Mouse (Mus musculus) embryonic fibroblast, embryonic 13.5 days (primary cell): ENCODE results near the gene Thada.

ENCODE experiments used
- CTCF ChIP-seq: IDR thresholded peaks from 2 replicates; pipeline ENCODE4 v1.5.1; 2011; ENCODE audit warnings: mild to moderate bottlenecking, control low read depth, low read length, moderate library complexity, borderline replicate concordance; ENCODE audit not compliant: insufficient read depth
- POLR2A ChIP-seq: IDR thresholded peaks from 2 replicates; pipeline ENCODE4 v1.6.1; 2011; ENCODE audit warnings: low read depth, mild to moderate bottlenecking, control low read depth, low read length, moderate library complexity

DNA sequence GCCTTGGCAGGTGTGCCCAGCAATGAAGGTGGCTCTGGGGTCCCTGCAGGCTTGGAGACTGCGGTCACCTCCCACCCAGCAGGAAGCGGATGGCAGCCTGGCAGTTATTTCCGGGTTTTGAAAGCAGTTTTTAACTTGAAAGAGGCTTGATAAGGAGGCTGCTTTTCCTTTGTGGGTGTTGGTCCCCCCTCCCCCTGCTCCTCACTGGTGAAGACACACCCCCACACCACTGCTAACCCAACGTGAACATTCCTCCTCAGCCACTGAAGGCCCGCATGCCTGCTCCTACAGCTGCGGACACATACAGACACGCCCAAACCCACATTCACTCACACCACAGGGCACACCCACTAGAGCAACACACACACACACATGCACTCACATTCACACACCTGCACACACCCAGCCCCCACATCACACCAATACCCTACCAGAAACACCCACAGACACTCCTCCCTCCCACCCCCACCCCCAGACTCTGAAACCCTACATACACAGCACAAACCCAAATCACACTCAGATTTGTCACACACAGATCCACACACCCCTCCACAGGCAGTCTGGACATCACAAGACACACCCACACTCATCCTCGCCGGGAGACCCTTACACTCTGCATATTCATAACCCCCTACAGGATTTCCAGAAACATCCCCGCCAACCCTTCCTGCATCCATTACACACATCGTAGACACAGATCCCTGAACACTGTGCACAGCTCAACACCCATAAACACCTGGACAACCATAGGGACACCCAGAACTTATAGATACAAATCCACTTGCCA lies 285.1 kb downstream of the Thada start:
- TF ChIP-seq POLR2A, result peak; percentile 29; the same call in 1 of the 2 replicates
- no peak for TF ChIP-seq CTCF
